Mouse (Mus musculus) kidney, adult 11 months (tissue): ENCODE measurements around the gene Gm17324.

Experiments used
- DNase-seq: peaks from one replicate; pipeline ENCODE4 v3.0.0; 2022

The Gm17324 gene

DNA sequence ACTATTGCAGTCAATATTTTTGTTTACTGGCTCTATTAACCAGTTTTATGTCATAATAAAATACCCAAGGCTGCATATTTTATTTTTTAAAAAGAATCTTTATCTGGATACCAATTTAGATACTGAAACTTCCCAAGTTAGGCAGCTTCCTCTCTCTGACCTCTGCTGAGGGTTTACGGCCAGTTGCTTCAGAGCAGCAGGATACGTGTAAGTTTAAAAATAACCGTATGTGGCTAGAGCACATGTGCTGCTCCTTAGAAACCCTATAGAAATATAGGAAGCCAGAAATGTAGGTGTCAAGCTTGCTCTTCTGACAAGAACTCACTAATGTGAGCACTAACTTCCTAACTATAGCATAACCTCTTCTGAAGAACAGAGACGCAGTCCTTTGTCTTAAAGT lies 14.8 kb upstream of the Gm17324 start:
- no peak for DNase-seq

DNA sequence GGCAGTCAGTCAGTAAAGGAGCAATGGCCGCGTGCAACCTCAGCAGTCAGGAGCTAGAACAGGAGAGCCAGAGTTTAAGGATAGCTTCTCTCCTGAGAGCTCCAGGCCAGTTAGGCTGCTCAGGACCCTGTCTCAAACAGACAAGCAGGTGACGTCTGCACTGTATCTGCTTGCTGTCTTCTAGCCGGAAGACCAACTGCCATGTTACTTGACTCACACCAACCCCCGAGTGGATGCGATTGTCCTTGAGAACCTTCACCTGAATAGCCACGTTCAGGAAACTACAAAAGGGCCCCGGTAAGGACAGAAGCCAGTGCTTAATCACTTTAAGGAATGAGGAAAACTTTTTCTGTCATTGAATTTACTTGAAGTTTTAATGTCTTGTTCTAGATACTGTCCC lies 8.4 kb upstream of the Gm17324 start:
- no peak for DNase-seq

DNA sequence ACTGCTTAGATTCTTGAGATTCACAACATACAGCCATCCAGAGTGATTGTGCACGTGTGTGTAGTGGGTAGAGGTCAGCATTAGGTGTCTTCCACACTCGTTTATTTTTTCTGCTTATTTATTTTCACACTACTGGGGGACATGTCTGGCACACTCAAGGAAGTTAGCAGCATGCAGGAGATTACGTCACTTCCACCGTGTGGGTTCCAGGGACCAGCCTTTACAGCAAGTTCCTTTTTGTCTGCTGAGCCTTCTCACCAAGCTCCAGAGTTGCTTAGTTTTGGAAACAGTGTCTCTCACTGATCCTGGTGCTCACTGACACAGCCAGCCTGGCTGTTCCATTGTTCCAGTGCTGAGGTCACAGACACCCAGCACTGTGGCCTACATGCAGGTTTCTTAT lies 2.8 kb upstream of the Gm17324 start:
- DNase-seq: no peak

DNA sequence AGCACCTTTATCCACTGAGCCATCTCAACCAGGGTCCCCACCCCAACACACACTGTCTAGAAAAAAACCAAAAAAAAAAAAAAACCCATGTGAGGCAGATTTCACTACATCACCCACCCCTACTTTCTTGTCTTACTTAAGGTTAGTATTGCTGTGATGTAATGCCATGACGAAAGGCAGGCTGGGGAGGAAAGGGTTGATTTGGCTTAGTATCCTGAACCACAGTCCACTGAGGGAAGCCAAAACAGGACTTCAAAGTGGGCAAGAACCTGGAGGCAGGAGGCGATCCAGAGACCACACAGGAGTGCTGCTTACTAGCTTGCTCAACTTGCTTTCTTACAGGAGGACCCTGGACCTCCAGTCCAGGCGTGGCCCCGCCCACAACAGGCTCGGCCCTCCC lies 1.8 kb upstream of the Gm17324 start:
- DNase-seq: no peak

DNA sequence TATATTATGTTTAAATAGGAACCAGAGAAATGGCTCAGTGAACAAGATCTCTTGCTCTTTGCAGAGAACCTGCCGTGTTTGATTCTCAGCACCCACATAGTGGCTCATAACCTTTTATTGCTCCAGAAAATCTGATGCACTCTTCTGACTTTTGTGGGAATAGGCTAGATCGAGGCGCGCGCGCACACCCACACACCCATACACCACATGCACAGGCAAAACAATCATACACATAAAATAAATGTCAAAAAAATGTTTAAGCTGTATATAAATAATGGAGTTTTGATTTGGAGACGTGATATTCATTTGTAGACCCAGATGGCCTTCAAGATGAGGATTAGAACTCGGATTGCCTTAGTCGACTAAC lies 997 bp downstream of the Gm17324 start:
- no peak for DNase-seq

DNA sequence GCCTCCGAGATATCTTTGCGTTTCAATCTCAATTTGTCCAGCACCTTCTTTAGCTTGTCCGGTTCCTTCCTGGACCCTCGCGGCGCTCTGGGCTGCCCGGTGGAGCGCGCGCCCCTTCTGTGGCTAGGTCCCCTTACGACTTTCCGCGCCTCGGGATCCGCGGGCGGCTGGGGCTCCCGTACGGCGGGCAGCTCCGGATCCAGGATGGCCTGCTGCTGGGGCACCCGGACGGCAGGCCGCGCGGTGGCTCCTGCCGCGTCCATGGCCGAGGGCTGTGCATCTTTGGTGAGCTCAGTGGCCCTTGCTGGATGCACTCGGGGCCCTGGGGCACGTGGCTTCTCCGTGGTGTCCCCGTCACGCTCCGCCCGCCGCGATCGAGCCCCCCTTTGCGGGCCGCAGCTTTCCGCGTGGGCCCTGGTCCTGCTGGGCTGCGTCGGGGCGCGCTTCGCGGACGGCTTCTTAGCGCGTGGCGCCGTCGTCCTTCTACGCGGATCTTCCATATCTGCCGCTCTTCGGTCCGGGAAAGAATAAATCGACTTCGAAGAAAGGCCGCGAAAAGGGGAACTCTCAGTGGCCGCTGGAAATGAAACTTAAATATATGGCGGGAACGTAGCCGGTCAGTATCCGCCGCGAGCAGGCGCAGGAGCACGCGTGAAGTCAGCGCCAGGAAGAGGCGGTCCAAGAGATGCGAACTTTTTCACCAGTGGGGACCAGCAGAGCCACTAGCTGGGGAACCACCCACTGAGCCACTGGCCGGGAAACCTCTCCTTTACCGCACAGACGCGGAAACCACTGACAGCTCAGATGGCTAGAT lies 5.8 kb downstream of the Gm17324 start, which contains the start of gene Cgas:
TSS of gene Cgas (minus strand) at position 659 of the 814 bp plus-strand sequence.
- DNase-seq: peak; percentile 57

DNA sequence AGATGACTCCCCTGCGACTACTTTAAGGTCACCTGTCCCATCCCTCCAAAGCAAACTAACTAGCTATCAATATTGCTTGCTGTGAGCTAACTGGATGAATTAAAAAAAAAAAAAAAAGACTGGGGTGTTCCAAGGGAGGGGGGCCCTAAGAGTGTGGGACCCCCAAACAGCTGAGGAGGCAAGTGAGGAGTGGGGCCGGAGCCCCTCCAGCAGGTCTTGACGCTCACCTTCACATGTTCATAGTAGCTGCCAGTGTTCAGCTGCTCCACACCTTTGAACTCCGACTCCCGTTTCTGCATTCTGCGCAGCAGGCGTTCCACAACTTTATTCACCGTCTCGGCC lies 6.4 kb downstream of the Gm17324 start:
- DNase-seq: no peak

DNA sequence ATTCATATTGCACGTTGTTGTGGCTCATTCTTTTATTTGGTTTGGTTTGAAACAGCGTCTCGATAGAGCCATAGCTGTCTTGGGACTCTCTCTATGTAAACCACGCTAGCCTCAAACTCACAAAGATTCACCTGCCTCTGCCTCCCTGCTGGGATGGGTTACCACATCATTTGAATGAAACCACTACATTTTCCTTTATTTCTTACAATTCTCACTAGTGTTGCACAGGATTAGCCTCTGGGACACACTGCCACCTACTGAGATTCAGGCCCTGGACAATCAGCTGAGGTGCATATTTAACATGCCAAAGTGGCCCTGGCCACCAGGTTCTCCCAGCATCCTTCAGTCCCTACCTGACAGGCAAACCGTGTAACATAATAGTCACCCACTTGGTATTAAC lies 9.2 kb downstream of the Gm17324 start:
- no peak for DNase-seq

DNA sequence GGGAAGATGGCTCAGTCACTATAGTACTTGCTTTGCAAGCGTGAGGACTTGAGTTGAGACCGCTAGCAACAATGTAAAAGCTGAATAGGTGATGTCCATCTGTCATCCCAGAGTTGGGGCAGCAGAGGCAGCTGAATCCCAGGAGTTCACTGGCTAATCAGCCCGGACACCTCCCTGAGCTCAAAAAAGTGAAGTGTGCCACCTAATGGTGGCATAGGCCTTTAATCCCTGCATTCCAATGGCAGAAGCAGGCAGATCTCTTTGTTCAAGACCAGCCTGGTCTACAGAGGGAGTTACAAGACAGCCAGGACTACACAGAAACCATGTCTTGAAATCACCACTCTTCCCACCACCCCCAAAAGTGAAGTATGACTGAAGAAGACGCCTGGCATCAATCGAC lies 16.1 kb downstream of the Gm17324 start:
- no peak for DNase-seq

DNA sequence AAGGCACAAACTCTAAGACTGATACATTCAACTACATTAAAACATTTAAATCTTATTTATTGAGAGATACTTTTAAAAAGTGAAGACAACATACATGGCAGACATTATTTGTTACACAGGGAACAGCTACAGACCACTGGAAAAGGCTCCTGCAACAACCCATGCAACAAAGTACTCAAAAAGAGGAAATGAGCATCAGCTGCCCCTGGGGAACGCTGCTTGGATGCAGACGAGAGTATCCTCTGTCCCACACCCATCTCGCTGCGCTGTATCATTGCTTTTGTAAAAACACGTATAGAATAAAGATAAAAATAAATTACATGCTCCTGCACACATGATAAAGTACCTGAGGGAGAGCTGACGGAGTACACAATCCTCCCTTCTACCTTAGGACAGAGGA lies 18.1 kb downstream of the Gm17324 start:
- no peak for DNase-seq

DNA sequence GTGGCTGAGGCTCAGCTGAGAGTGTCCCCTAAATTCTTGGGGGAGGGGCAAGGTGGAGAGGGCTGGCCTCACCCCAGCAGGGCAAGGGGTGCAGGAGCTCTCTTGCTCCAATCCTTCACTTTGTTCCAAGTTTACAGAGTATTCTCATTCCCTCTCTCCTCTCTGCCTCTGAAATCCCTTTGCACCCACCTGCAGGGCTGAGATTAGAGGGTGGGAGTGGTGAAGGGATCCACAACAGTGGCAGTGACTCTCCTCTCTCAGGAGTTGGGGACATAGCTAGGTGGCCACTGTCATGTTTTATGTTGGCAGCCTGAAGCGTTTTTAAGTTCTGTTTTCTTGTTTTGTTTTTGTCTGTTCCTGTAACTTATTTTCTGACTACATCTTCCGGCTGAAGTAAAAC lies 19.0 kb downstream of the Gm17324 start:
- no peak for DNase-seq

DNA sequence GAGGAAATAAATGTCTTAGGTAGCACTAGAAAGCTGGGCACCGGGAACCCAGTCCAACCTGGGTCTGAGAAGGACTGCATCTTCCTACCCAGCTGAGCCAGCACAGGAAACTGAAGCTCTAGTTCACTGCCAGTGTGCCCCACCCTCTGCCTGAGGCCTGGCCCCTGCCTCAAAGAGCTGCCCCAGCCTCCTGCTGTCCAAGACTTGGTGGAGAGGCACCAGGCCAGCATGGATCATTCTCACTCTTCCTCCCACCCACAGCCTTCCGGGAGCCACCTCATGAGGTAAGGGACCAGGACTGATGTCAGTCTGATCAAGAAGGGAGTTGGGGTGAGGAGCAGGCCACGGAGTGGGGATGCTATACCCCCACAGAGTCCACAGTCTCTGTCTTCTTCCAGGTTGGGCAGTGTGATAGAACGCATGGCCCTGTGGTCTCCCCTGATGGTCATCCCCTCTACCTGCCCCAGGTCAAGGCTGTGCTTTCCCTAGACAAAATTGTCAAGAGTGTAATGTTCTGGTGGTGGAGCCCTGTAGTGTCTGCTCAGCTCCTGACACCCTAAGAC lies 19.6 kb downstream of the Gm17324 start:
- DNase-seq: no peak

DNA sequence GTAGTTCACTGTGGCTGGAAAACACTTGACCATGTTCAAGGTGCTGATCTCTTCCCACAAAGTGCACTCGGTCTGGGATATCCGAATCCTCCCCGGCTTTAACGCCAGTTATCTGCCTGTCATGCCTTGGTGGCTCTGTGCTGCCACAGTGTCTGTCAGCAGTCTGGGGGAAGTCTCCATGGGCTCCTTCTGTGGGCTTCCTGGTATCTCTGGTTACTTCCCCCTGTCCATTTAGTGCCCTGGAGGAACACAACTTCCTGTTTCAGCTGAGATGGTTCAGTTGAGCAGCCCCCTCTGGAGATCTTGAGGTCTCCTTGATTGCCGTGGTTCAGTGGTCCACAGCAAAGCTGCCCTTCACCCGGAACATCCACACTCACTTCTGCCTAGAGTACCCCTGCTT lies 20.4 kb downstream of the Gm17324 start:
- DNase-seq: no peak

DNA sequence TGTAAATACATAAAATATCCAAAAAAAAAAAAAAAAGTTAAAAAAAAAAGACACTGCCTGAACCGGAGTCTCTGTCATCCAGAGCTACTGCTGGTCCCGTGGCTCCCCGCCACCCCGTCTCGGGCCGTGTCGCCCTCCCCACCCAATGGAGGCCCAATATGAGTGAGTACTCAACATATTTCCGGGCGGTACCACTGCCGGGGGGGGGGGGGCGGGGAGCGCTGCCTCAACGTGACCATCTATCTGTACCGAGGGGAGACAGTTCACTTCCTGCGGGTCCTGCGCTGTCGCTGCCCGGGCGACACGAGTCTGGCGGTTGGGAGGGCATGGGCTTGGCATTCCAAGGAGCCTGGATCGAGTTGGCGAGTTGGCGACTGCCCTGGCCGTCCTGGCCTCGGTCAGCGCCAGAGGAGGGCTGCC lies 21.2 kb downstream of the Gm17324 start:
- DNase-seq: no peak

DNA sequence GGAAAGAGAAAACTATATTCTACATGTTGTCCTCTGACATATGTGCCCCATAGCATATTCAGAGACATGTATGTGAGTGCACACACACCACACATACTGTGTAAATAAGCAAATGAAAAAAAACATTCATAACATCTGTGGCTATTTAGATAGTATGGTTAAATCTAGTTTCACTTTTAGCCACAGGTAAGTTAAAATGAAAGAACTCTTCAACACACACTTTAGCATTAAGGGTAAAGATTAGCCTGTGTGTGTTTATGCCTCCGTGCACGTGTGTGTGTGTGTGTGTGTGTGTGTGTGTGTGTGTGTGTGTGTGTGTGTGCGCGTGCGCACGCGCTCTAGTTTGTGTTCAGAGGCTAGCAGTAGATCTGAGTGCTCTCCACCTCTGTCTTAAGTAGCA lies 47.0 kb downstream of the Gm17324 start:
- DNase-seq: no peak

DNA sequence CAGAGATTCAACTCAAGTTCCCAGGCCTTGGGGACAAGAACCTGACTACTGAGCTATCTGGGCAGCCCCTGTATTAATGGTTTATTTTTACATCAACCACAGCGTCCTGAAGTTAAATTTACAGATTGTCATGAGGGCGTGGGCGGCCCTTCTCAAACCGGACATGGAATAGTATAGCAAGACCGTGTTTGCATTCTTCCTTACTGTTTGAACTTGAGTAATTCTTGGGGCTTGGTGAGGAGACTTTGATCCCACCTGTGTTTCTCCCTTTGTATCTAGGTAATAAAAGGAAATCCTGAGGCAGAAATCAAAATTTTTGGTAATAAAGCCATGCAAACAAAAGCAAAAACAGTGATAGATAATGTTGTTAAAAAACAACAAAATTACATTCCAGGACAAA lies 48.0 kb downstream of the Gm17324 start:
- no peak for DNase-seq
